Mouse (Mus musculus) kidney, embryonic 16.5 days (tissue): ENCODE measurements around the gene Ehd1. TPM values are rescaled to one million over a fixed set of nuclear protein-coding genes. Genes with fewer than 3 reads are reported as not detected.
"Not testable (repeated sequence)": the region's sequence is repeated elsewhere in the genome, so short reads cannot be mapped to it uniquely, and the experiment has no call there.

ENCODE experiments used
- ATAC-seq: fragments of 200-750 bp; cut with Nextera tagmentation; 2 replicates; pipeline ENCODE4 v1.8.0; 2017; ENCODE audit warnings: moderate TSS enrichment; ENCODE audit not compliant: low FRiP score, low TSS enrichment
- H3K27ac ChIP-seq: fragments of 300-500 bp; sonication (generic); 2 replicates; pipeline ENCODE4 v1.5.1; 2014; ENCODE audit warnings: low read length
- H3K27me3 ChIP-seq: fragments of 300-500 bp; sonication (generic); 2 replicates; pipeline ENCODE4 v1.6.1; 2014; ENCODE audit warnings: low read length, control low read depth, mixed read lengths; ENCODE audit not compliant: insufficient read depth
- H3K36me3 ChIP-seq: fragments of 300-500 bp; sonication (generic); 2 replicates; pipeline ENCODE4 v1.6.1; 2014; ENCODE audit warnings: low read length, control low read depth, mixed read lengths; ENCODE audit not compliant: insufficient read depth
- H3K4me1 ChIP-seq: fragments of 300-500 bp; sonication (generic); 2 replicates; pipeline ENCODE4 v1.6.1; 2014; ENCODE audit warnings: low read length, control low read depth, mixed read lengths; ENCODE audit not compliant: insufficient read depth
- H3K4me2 ChIP-seq: fragments of 300-500 bp; sonication (generic); replicated peaks from 2 replicates; pipeline ENCODE4 v1.6.1; 2014; ENCODE audit warnings: low read depth, low read length
- H3K4me3 ChIP-seq: fragments of 300-500 bp; sonication (generic); 2 replicates; pipeline ENCODE4 v1.5.1; 2014; ENCODE audit warnings: mild to moderate bottlenecking, low read length
- H3K9ac ChIP-seq: fragments of 300-500 bp; sonication (generic); replicated peaks from 2 replicates; pipeline ENCODE4 v1.6.1; 2014; ENCODE audit warnings: low read length
- H3K9me3 ChIP-seq: fragments of 300-500 bp; sonication (generic); 2 replicates; pipeline ENCODE4 v1.6.1; 2016; ENCODE audit warnings: low read length, control low read depth
- WGBS: fragments of 180-500 bp; shearing (Covaris S2); extraction: QIAGEN DNeasy Blood & Tissue Kit; methylation state at CpG from one replicate; pipeline ENCODE4 v1.1.7; 2014; 5-methylcytosine and 5-hydroxymethylcytosine counted together
- polyA plus RNA-seq: library from polyadenylated mRNA; unstranded; fragments of >200 nt; fragmentation: Nextera tagmentation; extraction: Ambion mirVana; gene quantifications from 2 replicates; pipeline ENCODE4 v1.2.1, GENCODE M21; 2015

Ehd1 gene
- polyA plus RNA-seq, 1 experiment from 2014 or later = 84.2 TPM

DNA sequence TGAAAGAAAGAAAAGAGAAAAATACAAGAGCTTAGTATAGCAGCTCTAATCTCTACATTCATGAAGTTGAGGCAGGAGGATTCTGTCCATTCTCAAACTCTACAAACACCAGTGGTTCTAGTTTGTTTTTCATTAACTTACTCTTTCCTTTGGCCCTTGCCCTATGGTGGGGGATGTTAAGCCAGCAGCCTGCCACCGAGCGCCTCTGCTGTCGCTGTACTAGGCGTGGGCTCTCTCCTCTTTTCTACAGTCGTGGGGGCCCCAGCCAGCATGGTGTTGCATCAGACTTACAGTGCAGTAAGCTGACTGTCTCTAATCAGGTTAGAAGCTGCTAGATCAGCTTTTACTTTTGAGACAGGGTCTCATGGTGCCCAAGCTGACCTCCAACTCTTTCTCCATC is 6.5 kb downstream of the Ehd1 start:
- peaks cover 39% of the 10 kb centered on the region for H3K36me3 ChIP-seq
- H3K9ac ChIP-seq = 0 out of 2 replicates have a peak overlapping the region, but pooled peaks have one; percentile 13
- H3K9me3 ChIP-seq = no peaks in the 10 kb centered on the region
- no peak overlapping the region for H3K27ac ChIP-seq
- ATAC-seq = no peak
- peaks cover 32% of the 10 kb centered on the region for H3K4me1 ChIP-seq
- H3K27me3 ChIP-seq = no peaks in the 10 kb centered on the region
- WGBS = 78% methylated on average over 5 of the region's 5 CpGs
- no peak overlapping the region for H3K4me2 ChIP-seq
- no peak overlapping the region for H3K4me3 ChIP-seq

DNA sequence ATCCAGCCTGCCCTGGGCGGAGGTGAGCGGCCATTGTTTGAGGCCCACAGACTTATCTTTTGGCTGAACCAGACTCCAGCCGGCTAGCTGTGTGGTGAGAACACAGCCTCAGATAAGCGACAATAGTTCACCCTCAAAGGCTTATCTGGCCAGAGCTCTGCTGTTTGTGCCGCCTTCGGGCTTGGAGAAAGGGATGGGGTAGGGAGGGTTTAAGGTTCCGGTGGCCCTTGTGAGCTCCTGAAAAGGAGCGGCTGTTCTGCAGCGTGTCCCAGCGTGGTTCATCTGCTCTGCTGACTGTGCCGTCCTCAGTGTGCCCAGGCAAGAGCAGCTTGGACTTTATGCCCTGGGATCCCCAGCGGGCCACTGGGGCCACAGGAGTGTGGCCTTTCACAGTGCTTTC is 8.0 kb downstream of the Ehd1 start:
- H3K4me2 ChIP-seq = no peak overlapping the region
- H3K9ac ChIP-seq = no peak overlapping the region
- peaks cover 43% of the 10 kb centered on the region for H3K36me3 ChIP-seq
- H3K4me3 ChIP-seq = no peak overlapping the region
- no peak overlapping the region for H3K27ac ChIP-seq
- no peaks in the 10 kb centered on the region for H3K27me3 ChIP-seq
- peaks cover 20% of the 10 kb centered on the region for H3K4me1 ChIP-seq
- WGBS = 87% methylated on average over 12 of the region's 12 CpGs
- H3K9me3 ChIP-seq = no peaks in the 10 kb centered on the region
- ATAC-seq = no peak

GRCm38 (mm10) chr19:6285226-6285625 is 8.7 kb downstream of the Ehd1 start:
- no peak overlapping the region for H3K27ac ChIP-seq
- H3K4me2 ChIP-seq = no peak overlapping the region
- H3K9me3 ChIP-seq = no peaks in the 10 kb centered on the region
- no peak overlapping the region for H3K4me3 ChIP-seq
- peaks cover 43% of the 10 kb centered on the region for H3K36me3 ChIP-seq
- no peak overlapping the region for H3K9ac ChIP-seq
- H3K4me1 ChIP-seq = peaks cover 12% of the 10 kb centered on the region
- ATAC-seq = no peak
- no peaks in the 10 kb centered on the region for H3K27me3 ChIP-seq
- WGBS = 69% methylated on average over 8 of the region's 8 CpGs

- Histone ChIP-seq H3K4me3 (no peak overlapping the region), H3K36me3 (peaks cover 43% of the 10 kb centered on the region), H3K9me3 (no peaks in the 10 kb centered on the region), H3K27me3 (no peaks in the 10 kb centered on the region), H3K9ac (no peak overlapping the region), H3K4me1 (peaks cover 10% of the 10 kb centered on the region), H3K27ac (0 out of 2 replicates have a peak overlapping the region, but pooled peaks have one; percentile 25), H3K4me2 (no peak overlapping the region)
- ATAC-seq = no peak
- WGBS = 67% methylated on average over 7 of the region's 7 CpGs
Observed at GRCm38 (mm10) chr19:6285632-6286433, 9.3 kb downstream of the Ehd1 start.

DNA sequence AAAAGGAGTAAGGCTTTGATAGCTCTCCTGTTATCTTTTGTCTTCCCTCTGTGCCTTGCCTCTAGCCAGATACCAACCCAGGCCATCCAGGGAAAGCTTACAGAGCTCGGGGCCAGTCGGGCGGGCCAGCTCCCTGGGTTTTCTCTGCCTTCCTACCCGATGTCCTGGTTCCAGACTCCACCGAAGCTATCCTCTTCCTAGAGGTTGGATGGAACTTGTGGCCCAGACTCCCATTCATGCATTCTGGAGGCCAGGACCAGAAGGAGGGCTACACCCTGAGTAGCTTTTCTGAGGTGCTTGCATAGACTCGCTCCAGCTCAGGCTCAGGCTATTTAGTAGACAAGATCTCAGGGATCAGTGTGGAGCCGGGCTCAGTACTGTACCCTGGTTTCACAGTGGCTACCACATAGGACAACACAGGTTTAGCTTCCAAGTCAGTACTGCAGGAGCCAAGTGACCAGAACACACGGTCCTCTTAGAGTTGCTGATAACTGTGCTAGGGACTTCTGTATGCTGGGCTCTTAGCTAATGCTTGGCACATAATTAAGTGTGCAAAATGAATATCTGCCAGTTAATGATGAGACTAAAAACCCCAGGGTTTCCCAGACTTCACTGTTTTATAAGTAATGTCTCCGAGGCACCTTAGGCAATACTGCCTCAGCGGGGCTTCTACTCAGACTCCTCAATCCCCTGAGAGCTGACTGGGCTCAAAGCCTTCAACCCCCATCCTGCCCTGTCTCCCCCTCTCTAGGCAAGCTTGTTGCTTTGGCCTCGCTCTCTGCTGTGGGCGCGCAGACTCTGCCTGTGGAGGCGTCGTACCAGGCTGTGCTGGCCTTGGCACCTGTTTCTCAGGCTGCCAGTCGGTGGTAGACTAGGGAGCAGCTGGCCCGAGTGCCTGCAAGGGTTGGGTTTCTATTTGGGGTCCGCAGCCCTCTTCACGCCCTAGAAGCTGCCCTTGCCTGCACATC is 10.2 kb downstream of the Ehd1 start:
- no peak for ATAC-seq
- Histone ChIP-seq H3K9me3 (no peaks in the 10 kb centered on the region), H3K27me3 (no peaks in the 10 kb centered on the region), H3K4me3 (no peak overlapping the region), H3K36me3 (peaks cover 36% of the 10 kb centered on the region), H3K4me1 (peaks cover 10% of the 10 kb centered on the region), H3K9ac (no peak overlapping the region), H3K27ac (no peak overlapping the region), H3K4me2 (no peak overlapping the region)
- WGBS = 87% methylated on average over 19 of the region's 19 CpGs

DNA sequence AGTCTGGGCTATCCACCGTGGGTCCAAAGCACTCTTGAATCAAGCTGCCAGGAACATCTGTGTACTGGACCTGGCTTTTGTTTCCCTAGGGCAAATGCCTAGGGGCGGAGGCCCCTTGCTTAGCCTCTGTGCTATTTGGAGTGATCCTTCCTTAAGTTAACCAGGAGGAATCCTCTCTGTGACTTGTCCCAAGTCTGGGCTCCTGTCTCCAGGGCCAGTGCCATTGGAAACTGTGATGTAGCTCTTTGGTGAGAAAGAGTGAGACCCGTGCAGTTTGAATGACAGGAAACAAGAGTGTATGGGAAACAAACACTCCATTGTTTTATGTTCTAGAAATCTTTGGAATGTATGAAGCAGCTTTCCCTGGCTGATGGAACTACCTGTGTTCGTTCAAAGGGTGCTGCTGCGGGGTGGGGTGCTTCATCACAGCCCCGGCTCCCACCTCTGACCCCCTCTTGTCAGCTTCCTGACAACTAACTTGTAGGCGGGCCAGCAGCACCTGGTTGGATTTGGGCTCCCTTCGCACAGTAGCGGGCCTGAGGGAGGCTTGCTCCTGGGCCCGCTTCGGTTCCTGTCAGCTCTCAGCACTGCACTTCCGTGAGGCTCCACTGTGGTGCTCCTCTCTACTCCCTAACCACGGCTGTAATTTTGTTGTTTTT is 11.8 kb downstream of the Ehd1 start:
- ATAC-seq = no peak
- Histone ChIP-seq H3K27me3 (no peaks in the 10 kb centered on the region), H3K4me1 (peaks cover 10% of the 10 kb centered on the region), H3K4me3 (no peak overlapping the region), H3K9me3 (no peaks in the 10 kb centered on the region), H3K27ac (peak overlapping the region; percentile 44; the same call in 1 of the 2 replicates), H3K36me3 (peaks cover 26% of the 10 kb centered on the region), H3K9ac (no peak overlapping the region; the same call in 1 of the 2 replicates), H3K4me2 (no peak overlapping the region)
- WGBS = 68% methylated on average over 13 of the region's 13 CpGs

- H3K4me2 ChIP-seq = no peak overlapping the region
- H3K27me3 ChIP-seq = no peaks in the 10 kb centered on the region
- H3K4me3 ChIP-seq = no peak overlapping the region
- 94% methylated on average over 14 of the region's 14 CpGs for WGBS
- no peak overlapping the region for H3K9ac ChIP-seq
- ATAC-seq = no peak
- peaks cover 10% of the 10 kb centered on the region for H3K4me1 ChIP-seq
- no peaks in the 10 kb centered on the region for H3K9me3 ChIP-seq
- H3K36me3 ChIP-seq = peaks cover 23% of the 10 kb centered on the region
- H3K27ac ChIP-seq = no peak overlapping the region
Observed at GRCm38 (mm10) chr19:6289696-6290238, 13.2 kb downstream of the Ehd1 start.

GRCm38 (mm10) chr19:6290720-6291116 is 14.2 kb downstream of the Ehd1 start:
- 83% methylated on average over 5 of the region's 6 CpGs for WGBS

DNA sequence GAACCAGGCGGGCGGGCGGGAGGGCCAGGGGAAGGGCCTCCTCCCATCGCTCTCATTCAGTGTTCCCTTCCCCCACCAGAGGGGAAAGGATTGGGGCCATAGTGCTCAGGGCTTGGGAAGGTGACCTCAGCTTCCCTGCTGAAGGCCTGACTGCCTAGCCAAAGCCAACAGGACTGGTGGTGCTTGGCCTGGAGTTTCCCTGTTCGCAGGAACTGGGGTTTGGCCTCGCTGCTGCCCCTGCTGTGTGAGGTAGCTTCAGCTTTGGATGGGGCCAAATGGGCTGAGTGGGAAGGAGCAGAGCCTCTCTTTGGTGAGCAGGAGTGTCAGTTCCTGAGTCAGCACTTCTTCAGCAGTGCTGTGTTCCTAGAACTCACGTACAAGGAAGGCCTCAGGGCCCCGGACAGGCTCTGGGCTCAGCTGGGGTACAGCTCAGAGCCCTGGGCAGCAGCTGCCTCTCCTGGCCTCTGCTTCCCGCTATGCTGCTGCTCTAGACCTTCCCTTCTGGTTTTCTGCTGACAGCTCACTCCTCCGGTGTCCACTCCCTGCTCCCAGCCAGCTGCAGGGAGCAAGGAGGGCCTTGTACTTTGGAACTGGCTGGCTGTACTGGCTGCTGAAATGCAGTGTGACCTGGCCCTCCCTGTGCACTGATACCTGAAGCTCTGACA is 14.7 kb downstream of the Ehd1 start:
- peak overlapping the region; percentile 78 for H3K27ac ChIP-seq
- H3K4me2 ChIP-seq = no peak overlapping the region
- peaks cover 28% of the 10 kb centered on the region for H3K36me3 ChIP-seq
- no peak overlapping the region for H3K9ac ChIP-seq
- H3K9me3 ChIP-seq = no peaks in the 10 kb centered on the region
- peak; percentile 89 for ATAC-seq
- H3K4me1 ChIP-seq = peaks cover 10% of the 10 kb centered on the region
- H3K27me3 ChIP-seq = no peaks in the 10 kb centered on the region
- H3K4me3 ChIP-seq = no peak overlapping the region
- WGBS = 70% methylated on average over 10 of the region's 10 CpGs

More at GRCm38 (mm10) chr19:6290720-6291116, 14.2 kb downstream of the Ehd1 start:
- Histone ChIP-seq H3K27ac (peak overlapping the region; percentile 78), H3K36me3 (peaks cover 26% of the 10 kb centered on the region)
- not testable (repeated sequence) for H3K27me3 ChIP-seq, H3K4me2 ChIP-seq, H3K9me3 ChIP-seq, H3K4me3 ChIP-seq, H3K9ac ChIP-seq, H3K4me1 ChIP-seq
- ATAC-seq = 0 out of 2 replicates have a peak, but pooled peaks have one; percentile 32
